Mouse (Mus musculus): ENCODE measurements at regions not wholly inside any gene's neighbourhood (a gene's known extent, or its start where the extent isn't known, plus 50 kb on each side); places are given as distances from the start of the nearest gene placed in this dataset.

DNA sequence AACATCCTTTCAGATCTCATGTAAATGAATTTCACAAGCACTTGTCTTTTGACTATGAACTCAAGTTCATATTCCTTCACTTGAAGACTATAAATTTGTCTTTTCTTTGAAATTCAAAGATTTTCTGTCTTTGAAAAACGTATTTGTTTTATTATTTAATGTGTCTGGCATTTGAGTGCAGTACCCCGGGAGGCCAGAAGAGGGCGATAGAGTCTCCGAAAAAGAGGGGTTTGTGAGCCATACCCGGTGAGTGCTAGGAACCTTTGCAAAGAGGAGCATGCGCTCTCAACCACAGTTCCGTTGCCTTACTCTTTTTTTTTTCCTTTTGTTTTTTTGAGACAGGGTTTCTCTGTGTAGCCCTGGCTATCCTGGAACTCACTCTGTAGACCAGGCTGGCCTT, 177.6 kb upstream of the Gjb5 start:
- no peak for ATAC-seq (replicated peaks; ENCODE audit: low read depth, poor library complexity, severe bottlenecking)

DNA sequence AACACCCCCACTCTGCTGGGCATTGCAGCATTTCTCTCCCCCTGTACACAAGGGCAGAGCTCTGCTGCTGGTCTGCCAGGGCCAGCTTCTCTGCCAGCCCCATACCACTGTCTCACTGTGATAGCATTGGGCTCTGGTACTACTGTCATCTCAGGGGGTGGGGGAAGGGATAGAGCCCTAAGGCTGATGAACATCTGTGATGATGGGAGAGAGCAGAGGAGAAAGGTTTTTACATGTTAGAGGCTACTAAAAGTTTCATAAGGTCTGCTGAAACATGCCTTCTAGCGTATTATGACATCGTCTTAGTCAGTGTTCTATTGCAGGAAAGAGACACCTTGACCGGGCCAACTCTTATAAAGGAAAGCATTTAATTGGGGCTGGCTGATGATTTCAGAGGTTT, 176.4 kb upstream of the Gjb5 start:
- ATAC-seq (replicated peaks; ENCODE audit: low read depth, poor library complexity, severe bottlenecking), result no peak

DNA sequence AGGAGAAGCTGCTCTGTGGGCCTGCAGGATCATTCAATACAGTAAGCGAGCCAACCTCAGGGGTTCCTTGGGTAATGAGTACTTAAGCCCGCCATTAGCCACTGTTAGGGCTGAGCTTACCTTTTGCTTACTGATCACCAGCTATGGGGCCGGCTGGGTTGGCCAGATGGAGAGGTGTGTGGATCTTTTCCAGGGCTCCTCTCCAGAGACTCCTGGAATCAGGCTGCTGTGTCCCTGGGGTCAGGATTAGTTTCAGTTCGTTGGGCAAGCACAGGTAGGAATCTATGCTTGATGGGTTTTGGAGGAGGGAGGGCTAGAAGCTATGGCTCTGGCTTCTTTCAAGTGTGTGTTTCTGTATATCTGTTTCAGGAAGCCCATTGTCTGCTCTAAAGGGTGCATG, 175.7 kb upstream of the Gjb5 start:
- no peak for ATAC-seq (replicated peaks; ENCODE audit: low read depth, poor library complexity, severe bottlenecking)

DNA sequence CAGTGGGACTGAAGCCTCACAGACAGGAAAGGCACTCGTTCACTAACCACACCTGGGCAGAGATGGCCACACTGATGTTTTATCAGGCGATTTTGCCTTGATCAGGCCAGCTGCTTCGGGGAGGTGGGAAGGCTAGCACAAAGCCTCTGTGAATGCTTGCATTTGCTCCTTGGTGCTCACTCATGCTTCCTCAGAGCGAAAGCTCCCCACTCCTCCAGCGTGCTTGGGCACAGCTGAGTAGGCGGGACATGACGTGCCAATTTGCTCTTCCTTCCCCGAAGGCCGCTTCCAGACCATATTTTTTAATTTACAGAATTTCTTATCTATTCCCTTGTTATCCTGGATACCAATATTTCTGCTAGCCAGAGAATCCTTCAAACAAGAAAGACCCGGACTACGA, 172.8 kb upstream of the Gjb5 start:
- ATAC-seq (replicated peaks; ENCODE audit: low read depth, poor library complexity, severe bottlenecking), result no peak

- ATAC-seq (replicated peaks; ENCODE audit: low read depth, poor library complexity, severe bottlenecking), result no peak
Measured at GRCm38 (mm10) chr4:127522151-127522550, 164.2 kb upstream of the Gjb5 start.

- ATAC-seq (replicated peaks; ENCODE audit: low read depth, poor library complexity, severe bottlenecking), result no peak
Measured at GRCm38 (mm10) chr4:127517978-127518377, 160.0 kb upstream of the Gjb5 start.

- ATAC-seq (replicated peaks; ENCODE audit: low read depth, poor library complexity, severe bottlenecking), result no peak
Measured at GRCm38 (mm10) chr4:127517539-127517938, 159.6 kb upstream of the Gjb5 start.

DNA sequence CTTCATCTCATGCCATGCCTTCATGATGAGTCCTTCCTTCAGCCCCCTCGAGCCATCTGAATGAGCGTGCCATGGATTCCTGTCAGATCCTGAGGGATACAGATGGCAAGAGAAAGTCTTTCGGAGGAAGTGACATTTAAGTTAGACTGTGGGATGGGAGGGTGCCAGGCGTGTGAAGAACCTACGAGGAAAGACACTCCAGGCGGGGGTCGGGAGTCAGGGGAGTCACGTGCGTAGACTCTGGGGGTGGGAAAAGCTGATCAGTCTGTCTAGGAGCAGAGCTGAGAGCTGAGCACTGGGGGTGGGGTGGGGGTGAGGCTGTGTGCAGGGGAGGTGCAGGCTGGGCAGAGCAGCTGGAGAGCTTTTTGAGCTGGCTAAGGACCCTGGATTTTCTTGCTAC, 152.0 kb upstream of the Gjb5 start:
- no peak for ATAC-seq (replicated peaks; ENCODE audit: low read depth, poor library complexity, severe bottlenecking)

DNA sequence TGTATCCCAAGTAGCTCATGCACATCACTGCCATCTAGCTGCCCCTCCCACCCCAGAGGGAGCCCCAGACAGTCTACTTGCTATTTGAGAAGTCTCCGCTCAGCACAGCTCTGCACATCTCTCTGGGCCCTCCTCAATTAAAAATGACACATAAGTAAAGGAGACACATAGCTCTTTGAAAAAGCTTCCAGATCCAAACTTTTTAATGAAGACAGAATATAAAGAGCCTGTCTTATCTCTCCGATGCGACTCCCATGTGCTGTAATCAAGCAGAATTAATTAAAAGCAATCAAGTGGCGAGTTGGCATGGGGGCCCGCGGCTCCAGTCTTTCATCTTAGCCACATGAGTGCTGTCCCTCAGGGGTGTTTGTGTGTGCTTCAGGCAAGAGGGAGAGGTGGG, 144.6 kb upstream of the Gjb5 start:
- no peak for ATAC-seq (replicated peaks; ENCODE audit: low read depth, poor library complexity, severe bottlenecking)

GRCm38 (mm10) chr4:127501881-127502280, 143.9 kb upstream of the Gjb5 start:
- no peak for ATAC-seq (replicated peaks; ENCODE audit: low read depth, poor library complexity, severe bottlenecking)

GRCm38 (mm10) chr4:127487016-127487780, 129.2 kb upstream of the Gjb5 start:
- no peak for ATAC-seq (replicated peaks; ENCODE audit: low read depth, poor library complexity, severe bottlenecking)

DNA sequence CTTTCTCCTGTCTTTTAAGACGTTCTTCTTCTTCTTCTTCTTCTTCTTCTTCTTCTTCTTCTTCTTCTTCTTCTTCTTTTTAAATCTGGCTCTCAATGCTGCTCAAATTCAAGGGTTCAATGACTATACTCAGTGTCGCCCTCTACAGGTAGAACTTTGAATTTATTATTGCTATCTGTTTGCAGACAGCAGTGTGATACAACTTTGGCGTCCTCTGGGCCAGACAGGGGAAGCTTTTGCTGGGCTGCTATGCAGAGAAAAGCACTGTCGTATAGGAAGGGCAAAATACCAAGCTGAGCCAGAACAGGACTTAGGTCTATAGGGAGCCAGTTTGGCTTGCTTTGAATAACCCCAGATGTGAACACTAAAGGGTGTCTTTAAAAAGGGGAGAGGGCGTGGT, 127.3 kb upstream of the Gjb5 start:
- no peak for ATAC-seq (replicated peaks; ENCODE audit: low read depth, poor library complexity, severe bottlenecking)

- ATAC-seq (replicated peaks; ENCODE audit: low read depth, poor library complexity, severe bottlenecking), result no peak
Measured at GRCm38 (mm10) chr4:127482461-127482860, 124.5 kb upstream of the Gjb5 start.

DNA sequence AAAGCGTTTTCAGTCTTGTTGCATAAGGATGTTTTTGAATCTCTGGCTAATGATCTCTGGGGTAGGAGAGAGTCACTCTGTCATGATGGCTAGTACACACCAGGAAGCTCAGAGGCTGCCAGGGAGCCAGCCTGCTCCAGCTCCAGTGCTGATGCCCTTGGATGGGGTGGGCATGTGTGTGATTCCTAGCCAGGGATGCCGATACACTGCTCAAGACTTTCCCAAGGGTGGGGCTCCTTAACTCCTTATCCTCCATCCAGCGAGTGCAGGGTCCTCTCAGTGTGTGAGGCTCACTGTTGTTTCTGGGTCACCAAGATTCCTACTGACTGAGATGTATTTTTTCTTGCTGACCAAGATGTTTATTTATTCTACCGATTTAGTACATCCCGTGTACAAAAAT, 122.4 kb upstream of the Gjb5 start:
- no peak for ATAC-seq (replicated peaks; ENCODE audit: low read depth, poor library complexity, severe bottlenecking)

GRCm38 (mm10) chr4:127469877-127470276, 111.9 kb upstream of the Gjb5 start:
- peak; percentile 99 for ATAC-seq (replicated peaks; ENCODE audit: low read depth, poor library complexity, severe bottlenecking)

DNA sequence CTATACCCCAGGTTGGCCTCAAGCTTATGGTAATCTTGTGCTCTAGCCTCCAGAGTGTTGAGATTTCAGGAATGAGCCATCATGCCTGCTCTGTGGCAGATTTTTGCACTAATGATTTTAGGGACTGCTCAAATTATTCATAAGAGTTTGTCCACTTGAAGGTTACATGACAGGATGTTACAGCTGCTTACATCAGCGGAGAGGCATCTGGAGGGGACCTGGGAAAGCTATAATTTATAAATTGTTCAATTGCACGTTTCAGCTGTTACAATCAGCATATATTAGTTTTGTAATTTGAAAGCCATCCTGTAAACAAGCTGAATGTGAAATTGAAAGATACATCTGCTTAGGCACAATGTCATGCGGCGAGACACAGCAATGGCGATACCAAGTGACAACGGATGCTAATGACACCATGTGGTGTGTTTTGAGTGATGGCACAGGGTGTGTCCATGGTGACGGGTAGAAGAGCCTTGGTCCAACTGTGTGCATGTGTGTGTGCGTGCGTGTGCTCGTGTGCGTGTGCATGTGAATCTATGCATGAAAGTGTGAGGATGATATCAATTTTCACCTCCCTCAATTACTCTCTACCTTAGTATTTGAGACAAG, 96.6 kb upstream of the Gjb5 start:
- ATAC-seq (replicated peaks; ENCODE audit: low read depth, poor library complexity, severe bottlenecking), result no peak

GRCm38 (mm10) chr4:127452081-127452480, 94.1 kb upstream of the Gjb5 start:
- no peak for ATAC-seq (replicated peaks; ENCODE audit: low read depth, poor library complexity, severe bottlenecking)

- no peak for ATAC-seq (replicated peaks; ENCODE audit: low read depth, poor library complexity, severe bottlenecking)
Measured at GRCm38 (mm10) chr4:127445300-127445699, 87.3 kb upstream of the Gjb5 start.

DNA sequence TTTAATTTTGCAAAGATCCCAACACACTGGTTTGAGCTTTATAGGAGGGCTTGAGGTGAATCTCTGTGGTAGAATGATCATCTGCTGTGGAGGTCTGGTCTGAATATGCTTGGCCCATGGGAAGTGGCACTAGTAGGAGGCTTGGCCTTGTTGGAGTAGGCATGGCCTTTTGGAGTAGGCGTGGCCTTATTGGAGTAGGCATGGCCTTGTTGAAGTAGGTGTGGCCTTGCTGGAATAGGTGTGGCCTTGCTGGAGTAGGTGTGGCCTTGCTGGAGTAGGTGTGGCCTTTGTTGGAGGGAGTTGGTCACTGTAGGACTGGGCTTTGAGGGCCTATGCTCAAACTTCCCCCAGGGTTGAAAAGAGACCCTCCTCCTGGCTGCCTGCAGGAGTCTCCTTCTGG, 86.1 kb upstream of the Gjb5 start:
- ATAC-seq (replicated peaks; ENCODE audit: low read depth, poor library complexity, severe bottlenecking), result no peak

DNA sequence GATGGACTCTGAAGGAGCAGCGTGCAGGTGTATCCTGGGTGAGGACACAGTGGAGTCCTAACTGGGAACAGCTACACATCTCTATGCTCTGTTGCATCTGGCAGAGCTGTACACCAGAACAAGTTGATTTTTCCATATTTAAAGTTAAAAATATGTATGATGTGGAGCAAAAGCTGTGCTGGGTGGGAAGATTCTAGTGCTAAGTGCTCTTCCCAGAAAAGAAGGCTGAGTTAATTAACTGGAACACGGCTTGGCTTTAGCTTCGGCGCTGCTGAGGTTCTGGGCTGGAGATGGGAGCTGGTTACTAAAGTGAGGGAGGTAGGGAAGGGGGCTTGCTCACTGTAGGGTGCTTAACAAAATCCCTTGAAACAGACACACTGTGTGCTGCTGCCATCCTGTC, 84.0 kb upstream of the Gjb5 start:
- no peak for ATAC-seq (replicated peaks; ENCODE audit: low read depth, poor library complexity, severe bottlenecking)

DNA sequence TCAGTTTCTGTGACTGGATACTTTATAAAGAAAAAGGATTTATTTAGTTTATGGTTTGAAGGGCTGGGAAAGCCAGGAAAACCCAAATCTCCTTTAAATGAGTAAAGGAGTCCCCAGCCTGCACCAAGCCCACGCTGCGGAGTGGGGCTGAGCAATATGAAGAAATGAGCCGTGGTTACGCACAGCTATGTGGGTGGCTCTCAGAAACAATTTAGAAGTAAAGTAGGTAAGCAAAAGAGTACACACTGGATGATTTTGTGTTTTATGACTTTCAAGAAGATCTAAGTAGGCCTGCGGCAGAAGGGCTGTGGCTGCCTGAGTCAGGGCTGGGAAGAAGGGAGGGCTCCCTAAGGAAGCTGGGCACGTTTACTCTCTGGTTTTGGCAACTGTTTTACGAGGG, 82.6 kb upstream of the Gjb5 start:
- no peak for ATAC-seq (replicated peaks; ENCODE audit: low read depth, poor library complexity, severe bottlenecking)

DNA sequence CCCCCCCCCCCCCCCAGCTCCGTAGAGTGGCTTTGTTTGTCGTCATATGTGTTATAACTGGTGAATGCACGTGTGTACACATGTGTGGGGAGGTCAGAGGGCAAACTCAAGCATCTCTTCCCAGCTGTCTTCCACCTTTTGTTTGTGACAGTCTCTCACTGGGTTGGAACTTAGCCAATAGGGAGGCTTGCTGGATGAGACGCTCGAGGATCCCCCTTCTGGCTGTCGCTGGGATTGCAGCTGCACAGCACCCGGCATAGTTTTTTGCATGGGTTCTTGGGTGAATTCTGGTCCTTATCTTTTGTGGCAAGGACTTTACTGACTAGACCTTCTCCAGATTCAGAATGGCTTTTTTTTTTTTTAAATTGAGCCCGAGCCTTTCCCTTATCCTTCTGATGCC, 77.1 kb upstream of the Gjb5 start:
- ATAC-seq (replicated peaks; ENCODE audit: low read depth, poor library complexity, severe bottlenecking), result peak; percentile 73; the same call in 1 of the 2 replicates

Data from common myeloid progenitor, adult 5-6 weeks (primary cell).